Mouse (Mus musculus): ENCODE measurements around the gene Pak4.
"Not testable (repeated sequence)": the region's sequence is repeated elsewhere in the genome, so short reads cannot be mapped to it uniquely, and the experiment has no call there.

The Pak4 gene

DNA sequence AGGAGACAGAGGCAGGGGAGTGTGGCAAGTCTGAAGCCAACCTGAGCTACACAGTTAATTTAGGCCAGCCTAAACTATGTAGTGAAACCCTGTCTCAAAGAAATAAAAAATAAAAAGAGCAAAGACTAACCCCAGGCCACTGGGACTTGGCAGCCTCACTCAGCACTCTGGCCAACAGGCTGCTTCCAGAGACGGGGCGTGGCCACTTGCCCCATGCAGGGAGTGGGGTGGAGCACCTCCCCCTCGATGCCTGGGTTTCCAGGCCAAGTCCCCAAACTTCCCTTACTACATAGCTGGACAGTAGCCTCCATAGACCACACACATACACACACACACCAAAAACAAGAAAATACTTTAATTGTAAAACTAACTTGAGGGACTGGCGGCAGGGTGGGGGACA is 39.5 kb downstream of the Pak4 start:
- DNase-seq: no peak

DNA sequence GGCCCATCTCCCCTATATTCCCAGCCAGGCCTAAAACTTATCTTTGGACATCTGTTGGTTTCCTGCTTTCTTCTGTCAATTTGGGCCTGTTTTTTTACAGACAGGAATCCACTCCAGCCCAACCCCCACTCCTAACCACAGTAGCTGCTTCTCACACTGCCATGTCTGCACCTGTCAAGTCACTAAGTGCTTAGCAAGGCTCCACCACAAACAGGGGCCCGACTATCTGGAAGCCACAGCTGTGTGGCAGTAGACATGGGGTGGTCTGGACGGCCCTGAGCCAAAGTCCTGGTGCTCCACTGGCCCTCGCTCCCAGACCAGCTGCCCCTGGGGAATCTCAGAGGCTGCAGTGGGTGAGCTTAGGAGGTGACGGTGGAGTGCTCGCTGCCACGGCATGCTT is 40.3 kb downstream of the Pak4 start:
- peak; percentile 30 for DNase-seq

DNA sequence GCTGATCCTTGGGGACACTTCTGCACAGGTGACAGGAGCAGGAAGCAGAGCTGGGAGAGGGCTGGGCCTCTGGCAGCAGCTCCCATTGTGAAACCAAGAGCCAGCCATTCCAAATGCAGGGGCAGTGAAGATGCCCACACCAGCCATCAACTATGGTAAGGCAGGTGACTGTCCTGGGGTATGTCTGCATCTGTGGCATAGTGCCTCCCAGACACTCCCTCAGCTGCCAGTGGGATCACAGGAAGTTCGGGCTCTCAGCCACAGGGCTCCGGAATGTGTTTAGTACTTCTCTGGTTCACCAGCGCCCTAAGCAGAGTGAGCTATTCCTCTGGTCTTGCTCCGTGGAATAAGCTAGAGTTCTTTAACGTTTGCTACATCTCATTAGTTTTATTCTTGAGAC is 40.9 kb downstream of the Pak4 start:
- no peak for DNase-seq

DNA sequence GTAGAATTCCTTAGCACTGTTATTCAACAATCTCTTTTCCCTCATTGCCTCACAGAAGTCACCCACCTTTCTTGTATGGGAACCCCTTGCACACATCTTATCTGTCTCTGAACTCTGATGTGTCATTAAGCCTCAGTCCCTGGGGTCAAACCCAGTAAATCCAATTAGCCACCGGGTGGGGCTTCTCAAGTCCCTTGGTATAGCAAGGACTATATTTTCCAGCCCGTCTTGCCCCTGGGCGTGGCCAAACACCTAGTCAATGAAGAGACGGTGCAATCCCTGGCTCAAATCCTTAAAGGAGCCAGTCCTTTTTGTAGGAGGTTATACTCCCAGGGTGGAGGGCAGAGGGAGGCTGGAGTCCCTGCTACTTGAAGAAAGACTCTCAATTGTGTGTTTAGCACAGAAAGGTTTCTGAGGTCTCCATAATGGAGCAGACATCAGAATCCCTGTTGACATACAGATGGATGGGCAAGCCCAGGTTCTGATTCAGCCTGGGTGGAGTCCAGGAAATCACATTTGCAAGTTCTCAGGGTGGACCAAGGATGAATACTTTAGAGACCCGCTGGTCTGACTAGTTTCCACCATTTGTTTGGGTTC is 41.9 kb downstream of the Pak4 start:
- no peak for DNase-seq

- DNase-seq: no peak
Measured at GRCm38 (mm10) chr7:28553076-28553475, 44.9 kb downstream of the Pak4 start.

DNA sequence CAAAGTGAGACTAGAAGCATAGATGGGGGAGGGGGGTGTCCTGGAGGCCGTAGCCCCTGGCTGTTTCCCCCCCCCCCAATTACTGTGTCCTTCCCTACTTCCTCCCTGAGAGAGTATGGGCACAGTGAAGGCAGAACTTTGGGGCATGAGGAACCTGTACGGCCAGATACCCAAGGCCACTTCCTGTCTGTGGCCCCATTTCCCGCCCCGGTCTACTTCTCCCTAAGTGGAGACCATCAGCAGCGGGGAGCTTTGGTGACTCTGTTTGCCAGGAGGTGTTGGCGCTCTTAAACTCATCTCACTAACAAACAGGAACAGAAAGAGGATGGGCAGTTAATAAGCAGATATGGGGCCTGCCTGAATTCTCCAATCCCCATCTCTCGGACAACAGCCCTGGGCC is 50.4 kb downstream of the Pak4 start:
- no peak for DNase-seq

GRCm38 (mm10) chr7:28547154-28547553 is 50.8 kb downstream of the Pak4 start, which contains the start of gene Nccrp1:
TSS of gene Nccrp1 (minus strand) at chr7:28547254.
- no peak for DNase-seq

DNA sequence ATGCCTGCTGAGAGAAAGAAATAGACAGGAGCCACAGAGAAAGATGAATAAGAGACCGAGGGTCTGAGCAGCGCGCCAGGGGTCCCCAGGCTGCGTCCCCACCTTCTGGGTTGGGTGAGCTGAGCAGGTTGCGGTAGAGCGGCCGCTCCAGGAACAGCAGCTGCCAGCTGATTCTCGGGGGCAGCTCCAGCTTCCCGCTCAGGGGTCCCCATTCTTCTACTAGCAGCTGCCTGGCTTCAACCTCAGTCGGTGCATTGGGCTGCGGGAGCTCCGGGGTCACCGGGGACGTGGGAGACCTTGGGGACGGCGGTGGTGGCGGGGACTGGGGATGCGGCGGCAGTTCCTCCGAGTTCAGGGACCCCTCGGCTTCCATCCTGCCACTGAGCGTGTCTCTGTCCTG is 51.3 kb downstream of the Pak4 start:
- no peak for DNase-seq

DNA sequence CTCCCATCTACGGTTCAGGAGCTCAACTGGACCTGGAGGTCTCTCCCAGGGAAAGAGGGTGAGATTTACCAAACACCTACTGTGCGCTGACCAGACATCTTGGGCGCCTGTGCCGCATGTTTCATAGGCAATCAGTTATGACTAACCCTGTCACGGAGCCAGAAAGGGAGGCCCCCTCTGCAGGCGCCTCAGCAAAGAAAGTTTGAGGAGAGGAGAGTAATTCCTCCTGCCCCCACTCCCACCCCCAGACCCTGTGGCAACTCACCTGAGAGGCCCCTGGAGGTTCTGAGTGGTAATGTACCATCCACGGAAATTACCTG is 52.1 kb downstream of the Pak4 start:
- no peak for DNase-seq

- DNase-seq: no peak
Measured at GRCm38 (mm10) chr7:28545048-28545890, 52.7 kb downstream of the Pak4 start.

GRCm38 (mm10) chr7:28544051-28544601 is 53.9 kb downstream of the Pak4 start:
- no peak for DNase-seq

DNA sequence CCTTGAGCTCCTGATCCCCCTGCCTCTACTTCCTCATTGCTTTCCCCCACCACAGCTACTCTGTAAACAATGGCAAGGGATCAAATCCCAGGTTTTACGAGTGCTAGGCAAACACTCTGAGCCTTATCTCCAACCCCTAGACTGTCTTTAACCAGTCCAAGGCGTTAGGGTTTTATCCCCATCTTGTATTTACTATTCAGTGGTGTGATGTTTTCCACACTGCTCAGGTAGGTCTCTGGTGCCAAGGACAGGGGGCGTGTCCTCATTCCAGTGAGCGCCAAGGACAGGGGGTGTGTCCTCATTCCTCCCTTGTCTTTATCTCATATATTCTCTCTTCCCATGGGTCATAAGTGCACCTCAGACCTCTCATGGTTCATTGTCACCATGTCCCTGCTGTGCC is 57.5 kb downstream of the Pak4 start, which contains the start of gene Sycn:
Gene Sycn, plus strand, starts transcription at position 360 of the 400 bp plus-strand sequence.
- DNase-seq: no peak

DNA sequence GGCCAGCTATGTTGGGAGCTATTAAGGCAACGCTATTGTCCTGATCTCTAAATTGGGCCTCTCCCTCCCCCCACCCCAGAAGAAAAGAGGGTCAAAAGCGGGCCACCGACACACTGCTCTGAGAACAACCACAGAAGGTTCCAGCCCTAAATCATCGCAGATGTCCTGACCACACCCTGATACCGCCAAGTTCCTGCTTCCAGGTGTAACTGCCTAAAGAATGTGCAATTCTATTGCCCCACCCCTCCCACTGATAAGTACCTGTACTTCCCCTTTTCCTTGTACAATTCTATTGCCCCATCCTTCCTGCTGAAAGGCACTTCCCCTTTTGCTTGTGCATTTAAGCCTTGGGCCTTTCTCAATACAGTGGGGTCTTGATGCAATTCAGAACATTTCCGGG is 59.1 kb downstream of the Pak4 start:
- not testable (repeated sequence) for DNase-seq

- DNase-seq: no peak
Measured at GRCm38 (mm10) chr7:28532005-28532404, 66.0 kb downstream of the Pak4 start.

GRCm38 (mm10) chr7:28527922-28528719 is 69.9 kb downstream of the Pak4 start:
- peak; percentile 80 for DNase-seq

DNA sequence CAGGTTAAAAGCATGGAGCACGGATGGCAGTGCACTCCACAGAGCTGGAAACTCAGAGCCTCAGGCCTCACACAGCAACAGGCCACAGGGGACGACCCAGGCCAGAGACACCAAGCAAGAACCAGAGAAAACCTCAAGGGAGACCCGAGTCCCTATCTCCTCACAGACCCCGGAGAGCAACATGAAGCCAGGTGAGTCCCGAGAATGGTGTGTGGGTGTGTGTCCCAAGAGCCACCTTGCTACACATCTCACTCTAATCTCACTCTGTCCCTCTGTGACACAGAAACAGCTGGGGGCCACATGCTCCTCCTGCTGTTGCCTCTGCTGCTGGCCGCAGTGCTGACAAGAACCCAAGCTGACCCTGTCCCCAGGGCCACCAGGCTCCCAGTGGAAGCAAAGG is 75.4 kb downstream of the Pak4 start, which contains the start of gene Ifnl3:
Gene Ifnl3, plus strand, starts transcription at position 301 of the 400 bp plus-strand sequence.
- DNase-seq: not testable (repeated sequence)

- no peak for DNase-seq
Measured at GRCm38 (mm10) chr7:28511441-28511840, 86.5 kb downstream of the Pak4 start.

GRCm38 (mm10) chr7:28510405-28510974 is 87.5 kb downstream of the Pak4 start, which contains the start of gene Ifnl2:
TSS of gene Ifnl2 (minus strand) at chr7:28510455.
- DNase-seq: not testable (repeated sequence)

DNA sequence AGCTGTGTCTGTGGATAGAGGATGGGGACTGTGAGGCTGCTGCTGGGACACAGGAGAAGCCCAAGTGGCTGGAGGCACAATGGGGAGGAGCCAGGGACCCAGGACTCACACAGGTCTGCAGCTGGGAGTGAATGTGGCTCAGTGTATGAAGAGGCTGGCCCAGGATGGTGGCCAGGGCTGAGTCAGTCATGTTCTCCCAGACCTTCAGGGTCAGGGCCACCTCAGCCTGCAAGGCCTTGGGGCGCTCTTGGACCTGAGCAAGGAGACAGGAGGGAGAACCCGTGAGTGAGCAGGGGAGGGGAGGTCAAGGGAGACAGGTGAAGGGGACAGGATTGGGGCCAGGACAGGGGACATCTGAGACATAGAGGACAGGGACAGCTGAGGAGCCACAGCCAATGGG is 88.9 kb downstream of the Pak4 start:
- not testable (repeated sequence) for DNase-seq
